Mouse (Mus musculus) limb, embryonic 10.5 days (tissue): ENCODE measurements at regions not wholly inside any gene's neighbourhood (a gene's known extent, or its start where the extent isn't known, plus 50 kb on each side); places are given as distances from the start of the nearest gene placed in this dataset.
A peak's percentile ranks its signal among the peaks of the same experiment; 100 is the strongest.

Experiments used
- DNase-seq: peaks from one replicate; pipeline ENCODE4 v3.0.0-alpha.2; 2017; ENCODE audit warnings: low spot score
- H3K27ac ChIP-seq: fragments of 300-500 bp; sonication (generic); 2 replicates; pipeline ENCODE4 v1.5.1; 2016; ENCODE audit warnings: mild to moderate bottlenecking
- H3K27me3 ChIP-seq: fragments of 300-500 bp; sonication (generic); 2 replicates; pipeline ENCODE4 v1.6.1; 2016; ENCODE audit warnings: low read depth, mild to moderate bottlenecking; ENCODE audit not compliant: poor library complexity, severe bottlenecking
- H3K36me3 ChIP-seq: fragments of 300-500 bp; sonication (generic); 2 replicates; pipeline ENCODE4 v1.6.1; 2016; ENCODE audit warnings: mild to moderate bottlenecking, moderate library complexity
- H3K4me1 ChIP-seq: fragments of 300-500 bp; sonication (generic); 2 replicates; pipeline ENCODE4 v1.6.1; 2016
- H3K4me3 ChIP-seq: fragments of 300-500 bp; sonication (generic); 2 replicates; pipeline ENCODE4 v1.5.1; 2016; ENCODE audit warnings: mild to moderate bottlenecking, moderate library complexity
- H3K9me3 ChIP-seq: fragments of 300-500 bp; sonication (generic); replicated peaks from 2 replicates; pipeline ENCODE4 v1.6.1; 2016; ENCODE audit warnings: mild to moderate bottlenecking
- WGBS: fragments of 180-500 bp; shearing (Covaris S2); methylation state at CpG from one replicate; pipeline ENCODE4 v1.1.7; 2016; 5-methylcytosine and 5-hydroxymethylcytosine counted together

DNA sequence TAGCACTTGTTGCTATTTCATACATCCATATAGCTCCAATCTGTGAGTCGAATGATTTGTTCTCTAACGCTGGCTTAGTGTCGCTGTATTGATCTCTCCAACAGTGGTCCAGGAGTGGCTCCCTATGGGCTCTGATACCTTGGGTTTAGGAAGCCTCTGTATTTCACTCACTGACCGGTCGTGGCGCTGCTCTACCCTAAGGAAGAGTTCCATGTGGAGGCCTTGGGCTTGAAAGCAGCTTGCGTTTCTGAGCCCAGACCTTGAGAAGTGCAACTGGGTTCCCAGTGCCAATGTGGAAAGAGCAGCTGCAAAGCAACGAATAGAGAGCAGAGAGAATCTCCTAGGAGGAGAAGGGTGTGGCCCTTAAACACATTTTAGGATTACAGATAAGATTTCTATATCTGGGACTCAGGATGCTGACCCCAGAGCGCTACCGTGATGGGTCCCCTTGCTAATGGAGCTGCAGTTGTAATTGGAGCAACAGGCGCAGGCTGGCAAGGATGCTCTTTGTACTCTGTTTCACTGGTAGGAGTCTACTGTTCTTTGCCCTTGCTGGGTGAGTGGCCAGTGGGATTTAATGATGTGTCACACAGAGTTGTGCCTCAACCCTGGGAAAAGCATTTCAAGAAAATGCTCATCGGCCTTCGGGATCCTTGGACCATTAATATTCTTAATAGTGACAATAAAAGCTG is 96.7 kb upstream of the Map4k3 start:
- 77% methylated on average over 13 of the region's 13 CpGs for WGBS
- no peaks in the 10 kb centered on the region for H3K9me3 ChIP-seq
- DNase-seq = no peak
- H3K4me1 ChIP-seq = peaks cover 38% of the 10 kb centered on the region
- H3K27ac ChIP-seq = peak overlapping the region; percentile 86
- H3K36me3 ChIP-seq = no peaks in the 10 kb centered on the region
- H3K27me3 ChIP-seq = no peaks in the 10 kb centered on the region
- no peak overlapping the region for H3K4me3 ChIP-seq

DNA sequence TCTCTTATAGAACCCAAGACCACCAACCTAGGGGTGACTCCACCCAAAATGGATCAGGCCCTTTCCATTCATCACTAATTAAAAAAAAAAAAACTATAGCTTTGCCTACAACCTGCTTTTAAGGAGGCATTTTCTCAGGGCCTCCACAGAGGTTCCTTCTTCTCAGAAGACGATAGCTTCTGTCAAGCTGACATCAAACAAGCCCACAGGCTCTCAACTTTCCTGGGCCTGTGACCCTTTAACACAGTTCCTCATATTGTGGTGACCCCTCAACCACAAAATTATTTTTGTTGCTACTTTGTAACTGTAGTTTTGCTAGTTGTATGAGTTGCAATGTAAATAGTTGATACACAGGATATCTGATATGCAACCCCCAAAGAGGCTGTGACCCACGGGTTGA is 96.0 kb upstream of the Map4k3 start:
- no peak overlapping the region for H3K27ac ChIP-seq
- no peaks in the 10 kb centered on the region for H3K27me3 ChIP-seq
- DNase-seq = no peak
- H3K4me3 ChIP-seq = no peak overlapping the region
- no peaks in the 10 kb centered on the region for H3K9me3 ChIP-seq
- 82% methylated on average over 2 of the region's 2 CpGs for WGBS
- H3K36me3 ChIP-seq = no peaks in the 10 kb centered on the region
- H3K4me1 ChIP-seq = peaks cover 38% of the 10 kb centered on the region

DNA sequence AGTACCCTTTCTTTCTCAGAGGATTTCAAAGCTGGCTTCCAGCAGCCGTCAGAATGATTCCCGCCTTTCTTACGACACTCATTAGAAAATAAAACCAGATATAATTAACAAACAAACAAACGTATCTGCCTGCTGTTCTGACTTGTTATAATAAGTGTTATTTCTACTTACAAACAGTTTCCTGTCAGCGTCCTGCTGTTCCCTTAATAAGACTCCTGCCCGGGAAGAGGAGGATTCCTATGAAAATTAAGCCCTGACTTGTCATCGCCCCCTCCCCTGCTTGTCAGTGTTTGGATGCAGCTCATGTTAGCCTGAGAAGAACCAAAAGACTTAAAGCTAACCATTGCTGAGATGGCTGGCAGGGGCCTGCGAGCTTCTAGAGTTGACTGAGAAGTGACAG is 92.6 kb upstream of the Map4k3 start:
- 59% methylated on average over 8 of the region's 8 CpGs for WGBS
- DNase-seq = no peak
- Histone ChIP-seq H3K4me3 (no peak overlapping the region), H3K36me3 (no peaks in the 10 kb centered on the region), H3K27me3 (no peaks in the 10 kb centered on the region), H3K4me1 (peaks cover 27% of the 10 kb centered on the region), H3K9me3 (no peaks in the 10 kb centered on the region), H3K27ac (peak overlapping the region; percentile 59; the same call in 1 of the 2 replicates)

DNA sequence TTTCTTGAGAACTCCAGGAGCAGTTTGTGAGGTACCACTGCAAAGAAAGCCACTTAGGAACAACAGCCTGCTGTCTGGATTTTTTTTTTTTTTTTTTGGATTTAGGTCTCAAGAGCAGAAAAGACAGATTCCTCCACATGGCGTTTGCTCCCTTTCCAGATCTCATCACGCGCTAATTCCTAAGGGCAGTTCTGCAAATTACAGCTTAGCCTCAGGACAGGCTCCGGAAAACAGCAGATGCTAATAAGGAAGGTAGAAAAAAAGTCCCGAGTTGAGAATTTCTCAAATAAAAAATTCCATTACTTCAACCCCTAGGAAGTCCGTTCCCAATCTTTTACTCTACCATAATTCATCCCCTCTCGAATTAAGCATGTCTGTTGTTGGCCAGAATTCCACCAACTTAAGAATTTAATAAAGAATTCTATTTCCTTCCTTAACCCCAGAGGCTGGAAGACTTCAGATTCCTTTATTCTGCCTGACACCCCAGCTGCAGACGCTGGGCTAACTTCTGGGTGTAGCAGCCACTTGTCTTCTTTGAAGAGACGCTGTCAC is 90.3 kb upstream of the Map4k3 start:
- no peak for DNase-seq
- H3K27ac ChIP-seq = peak overlapping the region; percentile 69; the same call in 1 of the 2 replicates
- H3K27me3 ChIP-seq = no peaks in the 10 kb centered on the region
- no peak overlapping the region for H3K4me3 ChIP-seq
- H3K9me3 ChIP-seq = no peaks in the 10 kb centered on the region
- WGBS = 75% methylated on average over 9 of the region's 9 CpGs
- H3K36me3 ChIP-seq = no peaks in the 10 kb centered on the region
- peaks cover 15% of the 10 kb centered on the region for H3K4me1 ChIP-seq

DNA sequence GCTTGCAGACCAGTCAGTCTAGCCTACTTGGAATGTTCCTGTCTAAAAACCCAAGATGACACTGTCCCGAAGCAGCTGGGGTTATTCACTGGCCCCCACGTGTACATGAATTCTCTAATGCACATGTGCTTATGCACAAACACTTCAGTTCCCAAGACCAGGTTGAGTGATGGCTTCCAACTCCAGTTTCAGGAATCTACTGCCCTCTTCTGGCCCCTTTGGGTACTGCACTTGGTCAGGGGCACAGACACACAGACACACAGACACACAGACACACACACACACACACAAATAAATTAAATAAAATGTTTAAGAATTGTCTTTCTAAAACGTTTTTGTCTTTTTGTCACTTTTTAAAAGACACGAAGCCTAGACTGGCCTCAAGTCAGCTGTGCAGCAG is 87.5 kb upstream of the Map4k3 start:
- peak; percentile 46 for DNase-seq

DNA sequence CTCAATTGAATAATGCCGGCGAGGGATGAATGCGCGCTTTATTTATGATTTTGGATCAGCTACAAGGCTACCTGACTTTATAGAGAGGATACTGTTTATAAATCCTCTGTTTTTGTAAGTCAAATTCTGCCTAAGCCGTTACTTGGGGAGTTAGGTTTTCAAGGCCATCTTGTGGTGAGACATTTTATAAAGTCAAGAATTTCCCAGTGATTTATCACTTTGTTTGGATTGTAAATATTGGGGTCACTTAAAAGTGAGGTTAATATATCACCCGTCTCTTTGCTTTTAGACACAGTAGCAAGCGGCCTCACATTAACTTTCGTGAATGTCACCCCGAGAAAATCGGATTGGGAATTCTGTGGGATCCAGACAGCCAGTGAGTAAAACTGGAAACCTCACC is 84.9 kb upstream of the Map4k3 start:
- 91% methylated on average over 10 of the region's 10 CpGs for WGBS
- Histone ChIP-seq H3K36me3 (no peaks in the 10 kb centered on the region), H3K27ac (no peak overlapping the region), H3K9me3 (no peaks in the 10 kb centered on the region), H3K4me1 (peaks cover 4% of the 10 kb centered on the region; the same call in 1 of the 2 replicates), H3K4me3 (no peak overlapping the region), H3K27me3 (no peaks in the 10 kb centered on the region)
- no peak for DNase-seq

More for the DNA sequence above, 87.5 kb upstream of the Map4k3 start:
- Histone ChIP-seq H3K4me3 (no peak overlapping the region), H3K27me3 (no peaks in the 10 kb centered on the region), H3K36me3 (no peaks in the 10 kb centered on the region), H3K4me1 (peaks cover 9% of the 10 kb centered on the region; the same call in 1 of the 2 replicates), H3K27ac (no peak overlapping the region), H3K9me3 (no peaks in the 10 kb centered on the region)
- WGBS = 81% methylated on average over 4 of the region's 4 CpGs

DNA sequence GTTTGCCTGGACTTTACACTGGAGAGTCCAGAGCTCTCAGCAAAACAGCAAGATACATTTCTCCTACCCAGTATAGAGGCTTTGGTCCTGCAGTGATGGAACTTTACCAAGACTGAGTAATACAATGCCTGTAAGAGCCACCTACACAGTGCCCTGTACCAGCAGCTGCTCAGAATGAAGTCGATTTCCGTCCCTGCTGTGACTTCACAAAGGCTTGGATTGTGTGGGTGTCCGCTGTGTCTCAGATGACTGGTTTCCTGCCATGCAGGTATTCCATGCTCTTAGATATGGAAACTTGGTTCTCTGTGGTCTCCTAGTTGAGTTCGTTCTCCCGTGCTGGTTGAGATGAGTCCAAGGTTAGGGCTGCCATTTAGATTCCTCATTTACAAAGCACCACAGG is 81.0 kb upstream of the Map4k3 start:
- no peaks in the 10 kb centered on the region for H3K4me1 ChIP-seq
- WGBS = 87% methylated on average over 5 of the region's 5 CpGs

DNA sequence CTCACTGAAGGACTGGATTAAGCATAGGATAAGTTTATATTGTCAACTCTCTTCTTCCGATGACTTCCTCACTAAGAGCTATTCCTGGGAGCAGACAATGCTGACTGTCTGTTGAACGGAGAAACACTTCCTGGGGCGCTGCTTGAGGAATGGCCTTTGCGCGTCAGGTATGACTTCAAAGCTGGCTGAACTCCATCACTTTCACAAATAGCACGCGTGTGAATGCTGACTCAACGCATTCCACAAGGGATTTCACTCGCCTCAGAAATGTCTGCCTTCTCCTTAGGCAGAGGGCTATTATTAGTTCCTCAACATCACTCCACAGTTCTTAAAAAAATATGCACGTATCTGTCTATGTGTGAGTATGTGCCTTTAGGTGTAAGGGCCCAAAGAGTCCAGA is 79.8 kb upstream of the Map4k3 start:
- H3K36me3 ChIP-seq = no peaks in the 10 kb centered on the region
- H3K27me3 ChIP-seq = no peaks in the 10 kb centered on the region
- H3K4me1 ChIP-seq = no peaks in the 10 kb centered on the region
- no peak for DNase-seq
- H3K27ac ChIP-seq = no peak overlapping the region
- 80% methylated on average over 10 of the region's 10 CpGs for WGBS
- no peak overlapping the region for H3K4me3 ChIP-seq
- H3K9me3 ChIP-seq = no peaks in the 10 kb centered on the region

More for the DNA sequence above, 81.0 kb upstream of the Map4k3 start:
- H3K27me3 ChIP-seq = no peaks in the 10 kb centered on the region
- H3K36me3 ChIP-seq = no peaks in the 10 kb centered on the region
- H3K9me3 ChIP-seq = no peaks in the 10 kb centered on the region
- no peak overlapping the region for H3K27ac ChIP-seq
- no peak overlapping the region for H3K4me3 ChIP-seq
- no peak for DNase-seq

DNA sequence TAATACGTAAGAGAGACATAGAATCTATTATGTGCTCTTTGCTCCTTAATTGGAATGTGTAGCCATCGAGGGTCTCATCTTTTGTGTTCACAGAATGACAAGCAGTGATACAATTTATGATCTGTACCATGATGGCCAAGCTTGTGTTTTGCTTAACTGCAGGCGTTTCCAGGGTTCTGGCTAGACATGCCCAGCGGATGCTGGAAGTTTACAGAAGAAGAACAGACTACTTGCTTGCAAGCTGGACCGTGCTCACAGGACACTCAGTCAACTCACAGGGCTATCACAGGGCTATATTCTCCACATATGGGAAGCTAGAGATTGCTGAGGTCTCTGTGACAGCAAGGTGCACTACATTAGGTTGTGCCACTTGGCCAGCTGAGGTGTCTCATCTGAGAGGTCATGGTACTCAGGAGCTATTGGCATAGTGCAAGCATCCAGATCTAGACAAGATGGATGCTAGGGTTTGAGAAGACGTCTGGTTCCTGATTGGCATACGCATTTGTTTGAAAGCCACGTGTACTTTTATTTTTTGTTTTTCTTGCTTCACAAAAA is 75.2 kb upstream of the Map4k3 start:
- Histone ChIP-seq H3K27me3 (no peaks in the 10 kb centered on the region), H3K4me1 (peaks cover 24% of the 10 kb centered on the region), H3K27ac (no peak overlapping the region), H3K36me3 (no peaks in the 10 kb centered on the region), H3K4me3 (no peak overlapping the region), H3K9me3 (no peaks in the 10 kb centered on the region)
- 85% methylated on average over 8 of the region's 8 CpGs for WGBS
- DNase-seq = no peak

DNA sequence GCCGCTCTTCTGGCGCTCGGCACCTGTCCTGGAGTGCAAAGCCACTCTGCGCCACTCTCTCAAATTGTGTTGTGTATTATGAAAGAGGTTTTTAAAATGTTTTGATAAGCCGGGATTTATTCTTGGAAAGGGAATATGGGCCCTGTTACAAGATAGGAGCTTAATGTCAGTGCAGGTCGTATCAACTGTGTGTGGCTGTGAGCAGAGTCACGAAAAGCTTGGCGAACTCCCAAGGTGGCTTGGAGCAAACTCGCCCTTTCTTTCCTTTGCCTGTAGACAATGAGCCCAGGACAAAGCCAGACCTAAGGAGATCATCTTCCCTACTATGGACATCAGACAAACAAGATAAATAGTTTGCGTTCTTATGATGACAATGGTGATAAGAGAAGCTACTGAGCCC is 74.3 kb upstream of the Map4k3 start:
- Histone ChIP-seq H3K4me1 (peaks cover 27% of the 10 kb centered on the region), H3K27ac (0 out of 2 replicates have a peak overlapping the region, but pooled peaks have one; percentile 25), H3K36me3 (no peaks in the 10 kb centered on the region), H3K9me3 (no peaks in the 10 kb centered on the region), H3K27me3 (no peaks in the 10 kb centered on the region), H3K4me3 (no peak overlapping the region)
- DNase-seq = no peak
- WGBS = 86% methylated on average over 10 of the region's 10 CpGs

DNA sequence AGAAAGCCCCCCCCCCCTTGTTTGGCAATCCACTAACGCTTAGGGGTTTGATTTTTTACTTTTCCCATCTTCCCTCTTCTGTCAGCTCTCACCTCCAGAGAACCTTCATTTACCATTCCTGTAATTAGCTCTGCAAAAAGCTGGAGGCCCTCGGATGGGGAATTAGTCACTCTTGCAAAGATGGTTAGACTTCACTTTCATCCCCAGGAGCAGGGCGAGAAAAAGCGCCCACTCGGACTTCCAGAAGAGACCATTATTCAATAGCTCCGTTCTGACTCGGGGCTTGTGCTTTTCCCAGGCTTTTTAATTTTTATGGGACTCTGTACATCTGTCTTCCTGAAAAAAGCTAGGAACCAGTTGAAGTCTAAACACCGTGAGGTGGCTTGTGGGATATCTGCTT is 73.7 kb upstream of the Map4k3 start:
- Histone ChIP-seq H3K4me1 (peaks cover 27% of the 10 kb centered on the region), H3K9me3 (no peaks in the 10 kb centered on the region), H3K27ac (peak overlapping the region; percentile 78), H3K27me3 (no peaks in the 10 kb centered on the region), H3K4me3 (no peak overlapping the region), H3K36me3 (no peaks in the 10 kb centered on the region)
- DNase-seq = no peak
- 55% methylated on average over 8 of the region's 8 CpGs for WGBS

DNA sequence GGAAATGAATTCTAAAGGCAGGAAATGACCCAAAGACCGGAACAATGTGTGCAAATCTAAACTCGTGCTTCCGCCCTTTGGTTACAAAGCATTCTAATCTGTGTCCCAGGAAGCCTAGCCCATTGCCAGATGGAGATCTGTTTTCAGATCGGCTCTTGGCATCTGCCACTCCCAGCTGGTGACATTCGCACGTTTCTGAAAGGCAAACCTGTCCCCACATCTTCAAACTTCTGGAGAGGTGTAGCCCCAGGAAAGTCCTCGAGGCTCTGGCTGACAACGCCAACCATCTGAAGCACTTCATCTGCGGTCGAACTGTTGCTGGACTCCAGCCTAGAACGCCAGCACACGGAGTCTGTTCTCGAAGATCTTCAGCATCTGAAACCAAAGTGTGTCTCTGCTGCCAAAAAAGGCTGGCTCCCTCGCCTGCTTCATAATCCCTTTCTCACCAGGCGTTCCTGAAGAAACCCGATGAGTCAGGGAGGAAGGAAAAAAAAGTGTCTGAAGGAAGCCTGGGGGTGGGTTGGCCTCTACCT is 73.2 kb upstream of the Map4k3 start:
- Histone ChIP-seq H3K4me3 (no peak overlapping the region), H3K27me3 (no peaks in the 10 kb centered on the region), H3K4me1 (peaks cover 27% of the 10 kb centered on the region), H3K27ac (peak overlapping the region; percentile 78), H3K9me3 (no peaks in the 10 kb centered on the region), H3K36me3 (no peaks in the 10 kb centered on the region)
- 45% methylated on average over 16 of the region's 16 CpGs for WGBS
- DNase-seq = peak; percentile 44

DNA sequence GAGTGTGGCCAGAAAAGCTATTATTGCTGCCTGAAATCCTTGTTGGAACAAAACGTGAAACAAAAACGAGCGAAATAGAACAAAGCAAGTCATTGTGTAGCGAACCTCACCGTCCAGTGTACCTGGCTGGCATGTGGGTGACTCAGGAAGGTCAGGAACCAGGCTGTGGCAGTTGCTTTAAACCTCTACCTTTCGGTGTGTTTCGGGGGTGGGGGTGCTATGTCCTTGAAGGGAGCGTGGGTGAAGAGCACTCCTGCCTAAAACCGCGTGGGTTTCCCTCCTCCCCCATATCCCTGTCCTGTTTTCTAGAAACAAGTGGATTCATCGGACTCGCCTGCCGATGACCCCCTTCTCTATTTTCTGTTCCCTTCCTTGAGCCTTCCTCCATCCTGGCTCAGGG is 72.6 kb upstream of the Map4k3 start:
- Histone ChIP-seq H3K27me3 (no peaks in the 10 kb centered on the region), H3K4me1 (peaks cover 27% of the 10 kb centered on the region), H3K36me3 (no peaks in the 10 kb centered on the region), H3K9me3 (no peaks in the 10 kb centered on the region), H3K27ac (peak overlapping the region; percentile 78), H3K4me3 (0 out of 2 replicates have a peak overlapping the region, but pooled peaks have one; percentile 2)
- 86% methylated on average over 13 of the region's 13 CpGs for WGBS
- DNase-seq = no peak
